Mouse (Mus musculus) c-Kit-negative CD71-positive TER-119-positive erythroid progenitor cells, embryonic 14.5 days (primary cell): ENCODE measurements around the gene Sirt7.

Experiments used
- DNase-seq: peaks from one replicate; pipeline ENCODE4 v3.0.0-alpha.2; 2013; ENCODE audit warnings: low read depth, low spot score

The Sirt7 gene

GRCm38 (mm10) chr11:120641255-120641654 is 16.2 kb upstream of the Sirt7 start:
- no peak for DNase-seq

GRCm38 (mm10) chr11:120634810-120635209 is 9.8 kb upstream of the Sirt7 start:
- no peak for DNase-seq

- peak; percentile 91 for DNase-seq
Measured at GRCm38 (mm10) chr11:120633520-120634343, 8.7 kb upstream of the Sirt7 start, which contains the start of gene Mafg. TSS of gene Mafg (minus strand) at chr11:120633600.

GRCm38 (mm10) chr11:120632559-120633519 is 7.8 kb upstream of the Sirt7 start:
- DNase-seq, result peak; percentile 70

DNA sequence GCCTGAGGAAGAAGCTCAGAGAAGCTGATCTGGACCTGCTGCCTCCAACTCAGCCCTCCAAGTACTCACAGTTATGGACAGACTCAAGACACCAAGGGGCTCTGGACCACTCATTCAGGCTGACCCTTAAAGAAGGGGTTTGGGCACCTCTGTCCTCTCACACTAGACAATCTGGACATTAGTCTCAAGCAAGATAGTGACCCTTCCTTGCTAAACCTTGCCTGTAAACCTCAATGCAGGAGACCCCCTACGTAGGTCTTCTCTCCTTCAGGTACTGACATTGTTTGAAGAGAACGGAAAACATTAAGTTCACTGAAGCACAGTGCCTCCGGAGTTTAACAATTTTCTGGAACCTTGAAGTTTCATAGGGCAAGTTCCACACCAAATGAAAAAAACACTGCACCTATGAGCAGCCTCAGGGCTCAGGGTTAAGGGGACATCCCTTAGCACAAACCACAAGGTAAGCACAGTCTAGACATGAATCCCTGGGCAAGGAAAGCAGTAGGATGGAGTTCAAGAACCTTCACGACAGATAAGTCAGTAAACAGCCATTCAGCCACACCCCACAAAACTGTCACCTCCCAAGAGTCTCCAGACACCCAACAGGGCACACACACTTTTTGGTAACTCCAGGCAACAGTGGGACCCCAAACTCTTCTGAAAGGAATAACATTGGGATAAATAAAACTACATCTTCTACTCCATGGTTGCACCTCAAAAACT is 6.8 kb upstream of the Sirt7 start:
- DNase-seq, result peak; percentile 72

- DNase-seq, result peak; percentile 49
Measured at GRCm38 (mm10) chr11:120630881-120631725, 6.1 kb upstream of the Sirt7 start.

- DNase-seq, result no peak
Measured at GRCm38 (mm10) chr11:120630401-120630871, 5.4 kb upstream of the Sirt7 start.

DNA sequence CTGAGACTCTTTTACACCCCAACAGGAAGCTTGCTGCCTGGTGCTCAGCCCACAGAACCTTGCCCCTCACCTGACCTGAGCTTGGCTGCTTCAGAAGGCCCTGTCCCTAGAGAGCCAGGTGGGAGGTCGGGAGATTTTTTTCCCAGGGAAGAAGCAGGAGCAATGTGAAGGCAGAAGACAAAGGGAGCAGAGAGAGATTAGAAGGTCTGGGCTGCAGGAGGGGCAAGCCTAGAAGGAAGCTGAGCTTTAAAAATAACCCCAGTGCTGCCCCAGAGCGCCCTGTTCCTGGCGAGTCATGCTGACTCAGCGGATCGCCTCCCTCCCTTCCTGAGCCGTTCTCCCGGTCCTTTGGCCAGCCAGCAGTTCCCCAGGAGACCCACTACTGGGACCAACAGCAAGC is 4.9 kb upstream of the Sirt7 start:
- peak; percentile 88 for DNase-seq

DNA sequence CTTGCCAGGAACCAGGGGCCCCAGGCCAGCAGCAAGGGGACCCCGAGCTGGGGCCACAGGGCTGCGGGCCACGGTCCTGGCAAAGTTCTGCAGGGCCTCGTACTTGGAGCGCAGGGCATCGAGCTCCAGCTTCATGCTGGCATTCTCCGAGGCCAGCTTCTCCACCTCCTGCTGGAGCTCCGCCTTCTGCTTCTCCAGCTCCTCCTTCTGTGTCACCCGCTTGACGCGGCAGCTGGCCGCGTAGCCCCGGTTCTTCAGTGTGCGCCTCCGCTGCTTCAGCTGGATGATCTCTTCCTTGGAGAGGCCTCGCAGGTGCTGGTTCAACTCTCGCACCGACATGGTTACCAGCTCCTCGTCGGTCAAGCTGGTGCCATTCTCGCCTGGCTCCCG is 4.3 kb upstream of the Sirt7 start:
- peak; percentile 61 for DNase-seq

- no peak for DNase-seq
Measured at GRCm38 (mm10) chr11:120628601-120629340, 3.7 kb upstream of the Sirt7 start.

DNA sequence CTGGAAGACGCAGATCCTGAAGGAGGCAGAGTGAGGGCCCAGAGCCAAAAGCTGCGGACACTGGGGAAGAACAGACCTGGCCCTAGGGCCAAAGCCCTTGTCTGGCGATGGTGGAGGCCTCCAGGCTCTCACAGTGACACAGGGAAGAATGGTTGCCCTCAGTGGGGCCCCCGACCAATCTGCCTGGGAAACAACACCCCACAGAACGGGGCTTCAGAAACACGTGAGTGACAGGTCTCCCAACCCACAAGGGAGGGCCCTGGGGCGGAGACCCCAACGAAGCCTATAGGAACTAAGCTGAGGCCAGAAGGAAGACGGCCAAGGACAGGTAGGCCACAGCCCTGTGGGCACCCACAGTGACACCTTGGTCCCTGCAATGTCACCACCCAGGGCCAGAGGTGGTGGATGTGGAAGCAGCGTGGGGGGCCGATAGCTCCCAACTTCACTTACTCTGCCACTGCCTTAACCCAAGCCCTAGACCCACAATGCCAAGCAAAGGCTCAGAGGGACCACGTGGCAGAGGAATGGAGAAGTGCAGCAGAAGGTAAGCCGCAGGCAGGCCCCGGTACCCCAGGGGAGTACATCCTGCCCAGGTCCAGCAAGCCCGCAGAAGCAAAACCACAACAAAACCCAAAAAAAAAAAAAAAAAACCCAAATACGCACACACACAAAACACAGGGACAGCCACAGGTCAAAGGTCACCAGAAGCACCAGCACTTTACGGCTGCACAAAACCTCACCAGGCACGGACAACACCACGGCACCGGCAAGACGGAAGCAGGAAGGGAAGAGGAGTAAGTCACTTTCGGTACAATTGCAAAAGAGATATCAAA is 2.6 kb upstream of the Sirt7 start:
- DNase-seq, result no peak

GRCm38 (mm10) chr11:120626785-120627467 is 1.9 kb upstream of the Sirt7 start:
- no peak for DNase-seq

GRCm38 (mm10) chr11:120624680-120625111 is 344 bp downstream of the Sirt7 start:
- peak; percentile 68 for DNase-seq

- DNase-seq, result no peak
Measured at GRCm38 (mm10) chr11:120623961-120624679, 920 bp downstream of the Sirt7 start.

DNA sequence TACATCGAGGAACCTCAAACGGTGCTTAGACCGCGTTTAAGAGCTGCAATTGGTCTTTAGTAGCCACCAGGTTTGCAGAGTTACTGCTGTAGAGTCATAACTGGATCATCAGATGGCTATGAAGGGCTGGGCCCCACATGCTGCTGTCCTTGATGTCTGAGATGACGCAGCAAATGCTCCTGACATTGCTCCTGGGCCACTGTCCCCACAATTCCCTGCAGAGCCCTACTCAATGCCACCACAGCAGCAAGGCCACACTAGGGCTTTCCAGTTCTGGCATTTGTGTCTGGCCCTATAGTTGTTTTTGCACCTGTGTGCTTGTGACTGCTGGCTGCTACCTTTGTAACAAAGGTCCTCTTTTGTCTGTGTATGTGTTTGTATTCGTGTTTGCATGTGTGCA is 2.2 kb downstream of the Sirt7 start:
- no peak for DNase-seq

DNA sequence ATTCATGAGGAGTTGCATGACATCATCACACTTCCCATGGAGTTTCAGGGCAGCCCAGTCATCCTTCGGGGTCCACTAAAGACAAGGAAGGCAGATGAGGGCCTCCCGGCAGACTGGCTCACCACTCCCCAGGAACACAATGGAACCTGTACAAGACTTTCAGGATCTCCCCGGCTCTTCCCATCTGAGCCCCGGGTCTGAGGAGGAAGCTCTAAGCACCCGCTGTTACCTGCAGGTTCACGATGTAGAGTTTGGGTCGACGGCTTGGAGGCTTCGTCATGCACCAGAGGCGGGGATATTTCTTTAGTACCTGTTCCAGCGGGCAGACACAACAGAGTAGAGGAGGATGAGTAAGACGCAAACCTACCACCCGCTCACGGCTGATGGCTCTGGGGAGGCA is 4.8 kb downstream of the Sirt7 start:
- DNase-seq, result no peak

DNA sequence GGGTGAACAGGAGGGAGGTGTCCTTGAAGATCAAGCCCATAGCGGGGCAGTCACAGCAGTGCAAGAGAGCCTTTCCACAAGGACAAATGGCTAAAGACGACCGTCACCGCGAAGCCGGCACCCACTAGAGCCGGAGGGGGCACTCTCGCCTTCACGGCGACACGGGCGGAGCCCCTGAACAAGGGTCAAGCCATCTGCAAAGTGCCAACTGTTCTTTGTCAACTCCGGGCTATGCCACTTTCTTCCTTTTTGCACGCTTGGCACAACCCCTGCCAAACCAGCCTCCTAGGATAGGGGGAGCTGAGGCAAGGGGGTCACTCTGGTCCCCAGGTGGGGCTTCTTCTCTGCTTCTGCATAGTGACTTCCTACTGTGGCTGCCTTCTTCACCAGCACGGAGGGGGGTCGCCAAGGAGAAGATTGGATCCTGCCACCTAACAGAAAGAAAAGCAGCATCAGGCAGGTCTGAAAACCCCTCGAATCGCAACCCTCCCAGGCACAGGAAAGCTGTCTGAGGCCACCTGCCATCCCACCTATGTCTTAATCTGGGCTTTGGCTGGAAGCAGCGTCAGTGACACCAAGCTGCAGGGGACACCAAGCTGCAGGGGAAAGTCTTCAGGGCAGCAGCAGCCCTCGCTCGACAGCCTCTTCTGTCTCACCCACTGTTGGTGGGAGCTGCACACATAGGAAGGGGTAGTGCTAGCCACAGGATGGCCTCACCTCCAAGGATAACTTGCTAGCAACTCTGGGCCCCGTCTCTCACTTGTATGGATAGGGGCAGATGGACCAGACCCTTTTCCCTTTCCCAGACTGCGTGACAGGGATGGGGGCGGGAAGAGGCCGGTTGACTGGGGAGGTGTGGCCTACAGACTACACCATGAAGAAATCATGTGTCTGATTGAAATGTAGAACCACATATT is 6.2 kb downstream of the Sirt7 start:
- DNase-seq, result no peak
